Mouse (Mus musculus): ENCODE measurements around the gene Aagab. TPM values are rescaled to one million over a fixed set of nuclear protein-coding genes. Genes with fewer than 3 reads are reported as not detected.

Gene Aagab
- polyA plus RNA-seq, 1 experiment from 2014 or later = 55.4 TPM

DNA sequence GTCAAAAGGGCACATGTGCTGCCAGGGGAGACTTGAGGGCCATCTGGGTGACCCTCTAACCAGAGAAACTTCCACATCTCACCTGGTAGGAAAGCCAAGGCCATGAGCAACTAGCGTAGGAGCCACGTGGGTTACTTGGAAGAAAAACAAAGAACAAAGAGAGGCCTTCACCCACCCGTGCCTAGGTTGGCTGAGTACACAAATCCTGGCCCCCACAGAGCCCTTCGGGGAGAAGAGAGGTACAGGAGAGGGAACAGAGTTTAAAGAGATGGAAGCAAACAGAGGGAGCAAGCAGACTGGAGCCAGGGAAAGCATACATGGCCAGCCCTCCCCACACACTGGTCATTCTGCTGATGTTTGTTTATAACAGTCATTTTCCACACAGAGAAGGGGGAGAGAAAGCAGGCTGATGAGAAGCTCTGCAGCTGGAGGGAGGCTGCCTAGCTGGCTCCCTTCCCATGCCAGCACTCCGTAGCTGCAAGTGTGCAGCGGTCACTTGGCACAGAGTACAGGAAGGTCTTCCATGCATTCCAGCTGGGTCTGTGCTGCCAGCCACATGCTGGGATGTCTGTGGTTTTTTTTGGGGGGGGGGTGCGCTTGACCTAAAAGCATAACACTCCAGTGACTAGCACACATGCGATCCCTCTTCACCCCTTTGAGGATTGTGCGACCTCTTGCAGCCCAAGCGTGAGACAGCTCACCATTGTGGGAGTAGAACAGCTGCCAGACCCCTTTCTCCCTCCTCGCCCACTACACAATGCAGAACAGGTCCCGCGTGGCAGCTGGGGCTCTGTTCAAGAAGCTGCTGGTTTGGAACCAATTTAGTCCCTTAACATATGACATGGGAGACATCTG, 62.6 kb downstream of the Aagab start:
- DNase-seq (ENCODE audit: low spot score) (peak; percentile 57), ATAC-seq (ENCODE audit: low FRiP score) (peak; percentile 43; the same call in 1 of the 2 replicates)
- WGBS = 40% methylated on average over 13 of the region's 13 CpGs
- Histone ChIP-seq H3K9me3 (ENCODE audit: control insufficient read depth, low read length) (no peaks in the 10 kb centered on the region), H3K4me2 (replicated peaks; ENCODE audit: low read depth, low read length) (no peak overlapping the region), H3K27me3 (ENCODE audit: control insufficient read depth, insufficient read depth, low read length) (no peaks in the 10 kb centered on the region), H3K9ac (ENCODE audit: low read depth, low read length) (no peak overlapping the region), H3K36me3 (ENCODE audit: control insufficient read depth, insufficient read depth, low read length) (no peaks in the 10 kb centered on the region), H3K4me1 (replicated peaks; ENCODE audit: control insufficient read depth, insufficient read depth, low read length) (no peaks in the 10 kb centered on the region; the same call in 1 of the 2 replicates), H3K4me3 (ENCODE audit: low read depth, low read length) (no peak overlapping the region), H3K27ac (ENCODE audit: low read depth, low read length) (peak overlapping the region; percentile 58)

DNA sequence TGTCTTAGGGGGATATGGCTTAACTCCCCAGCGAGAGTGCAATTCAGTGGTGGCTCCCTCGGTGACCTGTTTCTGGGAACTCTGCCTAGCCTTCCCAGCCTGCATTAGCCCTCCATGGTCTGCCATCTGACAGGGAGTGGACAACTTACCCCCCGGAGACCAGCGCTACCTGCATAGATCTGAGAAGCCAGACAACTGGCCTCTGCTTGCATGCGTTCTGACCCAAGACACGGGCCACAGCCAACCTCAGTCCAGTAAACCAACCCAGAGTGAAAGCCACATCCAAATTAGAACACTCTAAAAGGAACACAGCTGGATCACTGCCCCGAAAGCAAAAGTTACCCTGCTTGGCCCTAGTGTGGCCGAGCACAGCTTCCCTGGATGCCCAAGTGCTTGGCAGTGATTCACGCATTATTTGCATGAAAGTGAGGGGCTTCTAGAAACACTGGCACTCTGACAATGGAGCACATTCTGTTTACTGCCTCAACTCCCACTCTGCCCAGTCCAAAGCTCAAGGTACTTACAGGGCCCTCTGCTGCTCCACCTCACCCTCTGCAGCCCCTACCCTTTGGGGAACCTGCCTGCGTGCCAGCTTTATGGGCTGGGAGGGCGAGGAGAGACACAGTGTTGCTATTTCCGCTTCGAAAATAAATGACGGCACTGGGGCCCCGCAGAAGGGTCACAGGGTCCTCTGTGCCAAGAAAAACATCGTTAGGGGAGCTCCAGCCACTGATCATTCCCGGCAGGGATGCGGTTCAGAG, 64.3 kb downstream of the Aagab start:
- no peaks in the 10 kb centered on the region for H3K9me3 ChIP-seq (ENCODE audit: control insufficient read depth, low read length)
- no peak overlapping the region for H3K4me3 ChIP-seq (ENCODE audit: low read depth, low read length)
- H3K4me2 ChIP-seq (replicated peaks; ENCODE audit: low read depth, low read length) = no peak overlapping the region
- H3K27ac ChIP-seq (ENCODE audit: low read depth, low read length) = no peak overlapping the region
- H3K27me3 ChIP-seq (ENCODE audit: control insufficient read depth, insufficient read depth, low read length) = no peaks in the 10 kb centered on the region
- no peaks in the 10 kb centered on the region; the same call in 1 of the 2 replicates for H3K4me1 ChIP-seq (replicated peaks; ENCODE audit: control insufficient read depth, insufficient read depth, low read length)
- ATAC-seq (ENCODE audit: low FRiP score) (no peak), DNase-seq (ENCODE audit: low spot score) (no peak)
- no peaks in the 10 kb centered on the region for H3K36me3 ChIP-seq (ENCODE audit: control insufficient read depth, insufficient read depth, low read length)
- 71% methylated on average over 18 of the region's 18 CpGs for WGBS
- no peak overlapping the region for H3K9ac ChIP-seq (ENCODE audit: low read depth, low read length)

DNA sequence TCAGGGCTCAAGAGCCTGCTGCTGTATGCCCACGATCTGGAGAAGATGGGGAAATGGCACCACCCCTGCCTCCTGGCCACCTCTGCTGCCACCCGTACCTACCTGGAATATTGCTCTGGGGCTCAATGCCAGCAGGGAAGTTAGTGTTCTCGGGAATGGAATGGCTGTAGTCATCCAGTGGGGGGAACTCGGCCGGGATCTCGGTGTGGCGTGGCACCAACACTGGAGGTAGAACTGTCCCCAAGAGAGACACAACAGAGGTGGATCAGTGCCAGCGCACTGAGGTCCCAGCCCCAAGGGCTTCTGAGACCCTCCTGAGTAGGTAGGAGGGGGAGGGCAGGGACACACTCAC, 64.9 kb downstream of the Aagab start:
- no peaks in the 10 kb centered on the region for H3K36me3 ChIP-seq (ENCODE audit: control insufficient read depth, insufficient read depth, low read length)
- no peak overlapping the region for H3K9ac ChIP-seq (ENCODE audit: low read depth, low read length)
- no peak overlapping the region for H3K4me3 ChIP-seq (ENCODE audit: low read depth, low read length)
- no peaks in the 10 kb centered on the region; the same call in 1 of the 2 replicates for H3K4me1 ChIP-seq (replicated peaks; ENCODE audit: control insufficient read depth, insufficient read depth, low read length)
- WGBS = 88% methylated on average over 8 of the region's 8 CpGs
- no peaks in the 10 kb centered on the region for H3K27me3 ChIP-seq (ENCODE audit: control insufficient read depth, insufficient read depth, low read length)
- no peak overlapping the region for H3K27ac ChIP-seq (ENCODE audit: low read depth, low read length)
- ATAC-seq (ENCODE audit: low FRiP score) (no peak), DNase-seq (ENCODE audit: low spot score) (no peak)
- H3K9me3 ChIP-seq (ENCODE audit: control insufficient read depth, low read length) = no peaks in the 10 kb centered on the region
- no peak overlapping the region for H3K4me2 ChIP-seq (replicated peaks; ENCODE audit: low read depth, low read length)

DNA sequence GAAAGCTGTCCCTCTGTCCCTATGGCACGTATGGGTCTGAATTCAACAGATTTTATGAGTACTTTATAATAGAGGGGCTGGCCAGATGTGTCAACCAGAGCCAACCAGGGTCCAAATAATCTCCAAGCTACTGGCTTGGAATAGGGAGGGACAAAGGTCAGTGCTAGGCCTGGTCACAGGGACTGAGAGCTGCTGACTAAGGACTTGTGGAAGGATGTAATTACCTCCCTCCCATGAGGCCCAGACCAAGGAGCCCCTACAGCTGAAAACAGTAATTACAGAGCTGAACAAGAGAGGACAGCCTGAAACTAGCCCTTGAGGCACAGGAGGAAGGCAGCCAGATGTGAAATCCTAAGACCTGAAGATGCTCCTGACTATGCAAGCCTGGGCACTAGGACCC, 66.2 kb downstream of the Aagab start:
- WGBS = 82% methylated on average over 1 of the region's 1 CpGs

DNA sequence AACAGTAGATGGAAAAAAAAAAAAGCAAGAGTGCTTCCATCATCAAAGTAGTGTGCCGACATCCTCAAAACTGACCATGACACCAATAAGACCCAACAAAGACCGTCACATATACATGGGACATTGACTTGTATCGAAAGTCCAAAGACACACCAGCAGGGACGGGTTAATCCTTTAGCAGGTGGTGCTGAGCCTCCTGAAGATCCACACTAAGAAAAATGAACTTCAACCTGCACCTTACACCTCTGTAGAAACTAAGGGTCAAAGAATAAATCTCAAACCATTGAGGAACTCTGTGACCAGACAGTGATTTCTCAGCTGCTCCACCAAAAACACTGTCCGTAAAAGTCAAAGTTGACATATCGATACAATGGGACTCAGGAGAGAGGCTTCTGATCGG, 67.4 kb downstream of the Aagab start:
- no peak for DNase-seq (ENCODE audit: low spot score)
- Histone ChIP-seq H3K27me3 (ENCODE audit: control insufficient read depth, insufficient read depth, low read length) (no peaks in the 10 kb centered on the region), H3K27ac (ENCODE audit: low read depth, low read length) (no peak overlapping the region), H3K4me1 (replicated peaks; ENCODE audit: control insufficient read depth, insufficient read depth, low read length) (no peaks in the 10 kb centered on the region; the same call in 1 of the 2 replicates), H3K4me3 (ENCODE audit: low read depth, low read length) (no peak overlapping the region), H3K9me3 (ENCODE audit: control insufficient read depth, low read length) (no peaks in the 10 kb centered on the region), H3K4me2 (replicated peaks; ENCODE audit: low read depth, low read length) (no peak overlapping the region), H3K9ac (ENCODE audit: low read depth, low read length) (no peak overlapping the region), H3K36me3 (ENCODE audit: control insufficient read depth, insufficient read depth, low read length) (no peaks in the 10 kb centered on the region)
- ATAC-seq (ENCODE audit: low FRiP score) = no peak
- WGBS = 95% methylated on average over 7 of the region's 7 CpGs

More for the DNA sequence above, 66.2 kb downstream of the Aagab start:
- Histone ChIP-seq H3K9me3 (ENCODE audit: control insufficient read depth, low read length) (no peaks in the 10 kb centered on the region), H3K4me2 (replicated peaks; ENCODE audit: low read depth, low read length) (no peak overlapping the region), H3K27me3 (ENCODE audit: control insufficient read depth, insufficient read depth, low read length) (no peaks in the 10 kb centered on the region), H3K27ac (ENCODE audit: low read depth, low read length) (peak overlapping the region; percentile 7; the same call in 1 of the 2 replicates), H3K9ac (ENCODE audit: low read depth, low read length) (no peak overlapping the region), H3K4me3 (ENCODE audit: low read depth, low read length) (no peak overlapping the region), H3K36me3 (ENCODE audit: control insufficient read depth, insufficient read depth, low read length) (no peaks in the 10 kb centered on the region), H3K4me1 (replicated peaks; ENCODE audit: control insufficient read depth, insufficient read depth, low read length) (no peaks in the 10 kb centered on the region; the same call in 1 of the 2 replicates)
- DNase-seq (ENCODE audit: low spot score) = no peak
- no peak for ATAC-seq (ENCODE audit: low FRiP score)

DNA sequence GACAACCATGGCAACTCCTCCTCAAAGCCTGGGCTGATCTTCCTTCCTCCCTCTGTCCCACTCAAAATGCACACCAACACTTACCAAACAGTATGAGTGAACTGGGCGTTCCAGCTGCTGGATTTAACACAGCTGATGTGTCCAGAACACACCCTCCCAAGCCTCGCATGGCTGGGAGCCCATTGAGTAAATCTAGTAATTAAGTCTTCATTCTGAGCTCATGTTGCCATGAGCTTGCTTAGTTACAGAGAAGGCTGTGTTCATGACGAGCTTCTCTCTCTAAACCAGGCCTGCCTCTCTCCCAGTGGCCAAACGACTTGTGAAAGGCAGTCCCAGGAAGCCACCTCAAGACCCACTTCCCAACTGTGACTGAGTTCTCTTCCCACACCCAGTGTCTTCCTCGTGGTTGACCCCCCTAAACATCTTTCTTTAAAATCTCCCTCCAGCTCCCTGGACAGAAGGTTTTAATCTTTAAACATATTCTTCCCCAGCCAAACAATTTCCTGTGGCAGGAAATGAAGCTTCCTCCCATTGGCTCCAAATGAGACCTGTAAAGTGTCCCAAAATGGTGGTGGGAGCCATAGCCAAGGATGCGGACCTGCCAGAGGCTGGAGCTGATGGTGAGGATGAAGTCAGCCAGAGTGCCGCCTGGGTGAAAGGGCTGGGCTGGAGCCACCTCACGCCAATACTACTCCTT, 70.5 kb downstream of the Aagab start:
- no peak for ATAC-seq (ENCODE audit: low FRiP score)
- DNase-seq (ENCODE audit: low spot score) = no peak
- Histone ChIP-seq H3K4me3 (ENCODE audit: low read depth, low read length) (no peak overlapping the region), H3K4me1 (replicated peaks; ENCODE audit: control insufficient read depth, insufficient read depth, low read length) (no peaks in the 10 kb centered on the region), H3K9me3 (ENCODE audit: control insufficient read depth, low read length) (no peaks in the 10 kb centered on the region), H3K4me2 (replicated peaks; ENCODE audit: low read depth, low read length) (no peak overlapping the region), H3K27ac (ENCODE audit: low read depth, low read length) (no peak overlapping the region), H3K9ac (ENCODE audit: low read depth, low read length) (no peak overlapping the region), H3K27me3 (ENCODE audit: control insufficient read depth, insufficient read depth, low read length) (no peaks in the 10 kb centered on the region), H3K36me3 (ENCODE audit: control insufficient read depth, insufficient read depth, low read length) (no peaks in the 10 kb centered on the region)
- WGBS = 83% methylated on average over 8 of the region's 8 CpGs

DNA sequence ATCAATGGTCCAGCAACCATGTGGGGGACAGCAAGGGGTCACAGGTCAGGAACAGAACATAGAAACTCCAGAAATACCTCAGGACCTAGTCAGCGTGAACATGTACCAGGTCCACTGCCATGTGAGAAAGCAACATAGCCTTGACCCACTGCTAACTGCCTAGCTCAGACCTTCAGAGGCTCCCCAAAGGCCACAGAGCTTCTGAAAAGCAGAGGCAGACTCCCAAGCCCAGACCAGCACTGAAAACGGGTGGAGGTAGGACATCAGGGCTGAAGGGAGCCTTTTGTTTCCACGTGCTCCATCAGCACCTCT, 71.0 kb downstream of the Aagab start:
- H3K4me3 ChIP-seq (ENCODE audit: low read depth, low read length) = no peak overlapping the region
- no peaks in the 10 kb centered on the region for H3K4me1 ChIP-seq (replicated peaks; ENCODE audit: control insufficient read depth, insufficient read depth, low read length)
- H3K27me3 ChIP-seq (ENCODE audit: control insufficient read depth, insufficient read depth, low read length) = no peaks in the 10 kb centered on the region
- ATAC-seq (ENCODE audit: low FRiP score) (no peak), DNase-seq (ENCODE audit: low spot score) (no peak)
- no peak overlapping the region for H3K9ac ChIP-seq (ENCODE audit: low read depth, low read length)
- no peak overlapping the region for H3K27ac ChIP-seq (ENCODE audit: low read depth, low read length)
- H3K36me3 ChIP-seq (ENCODE audit: control insufficient read depth, insufficient read depth, low read length) = no peaks in the 10 kb centered on the region
- H3K9me3 ChIP-seq (ENCODE audit: control insufficient read depth, low read length) = no peaks in the 10 kb centered on the region
- no peak overlapping the region for H3K4me2 ChIP-seq (replicated peaks; ENCODE audit: low read depth, low read length)
- 70% methylated on average over 3 of the region's 3 CpGs for WGBS

DNA sequence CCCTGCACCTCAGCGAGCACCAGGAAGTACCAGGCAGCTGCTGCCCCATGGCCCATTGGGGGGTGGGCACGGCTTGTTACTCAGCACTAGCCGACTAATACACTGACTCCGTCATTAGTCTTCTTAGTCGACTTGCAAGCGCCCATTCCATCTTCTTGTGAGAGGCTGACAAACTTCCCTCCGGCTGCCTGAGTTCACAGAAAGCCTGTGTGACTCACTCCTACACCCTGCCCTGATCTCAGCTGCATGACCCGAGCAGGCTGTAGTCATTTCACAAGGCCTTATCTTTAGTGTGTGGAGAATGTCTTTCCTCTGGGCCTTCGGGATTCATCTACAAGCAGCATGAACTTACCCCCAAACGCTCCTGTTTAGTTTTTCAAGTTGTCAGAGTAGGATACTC, 72.2 kb downstream of the Aagab start:
- ATAC-seq (ENCODE audit: low FRiP score) (no peak), DNase-seq (ENCODE audit: low spot score) (no peak)
- 89% methylated on average over 10 of the region's 10 CpGs for WGBS
- H3K27me3 ChIP-seq (ENCODE audit: control insufficient read depth, insufficient read depth, low read length) = no peaks in the 10 kb centered on the region
- H3K36me3 ChIP-seq (ENCODE audit: control insufficient read depth, insufficient read depth, low read length) = no peaks in the 10 kb centered on the region
- H3K27ac ChIP-seq (ENCODE audit: low read depth, low read length) = no peak overlapping the region
- H3K9ac ChIP-seq (ENCODE audit: low read depth, low read length) = no peak overlapping the region
- H3K9me3 ChIP-seq (ENCODE audit: control insufficient read depth, low read length) = no peaks in the 10 kb centered on the region
- H3K4me3 ChIP-seq (ENCODE audit: low read depth, low read length) = no peak overlapping the region
- H3K4me1 ChIP-seq (replicated peaks; ENCODE audit: control insufficient read depth, insufficient read depth, low read length) = no peaks in the 10 kb centered on the region
- no peak overlapping the region for H3K4me2 ChIP-seq (replicated peaks; ENCODE audit: low read depth, low read length)

Measured in hindbrain, embryonic 11.5 days (tissue).